Mouse (Mus musculus) liver, adult 2 months (tissue): Measurements from ENCODE around the gene Nmur1.

Experiments used
- CTCF ChIP-seq: fragments of 200-500 bp; IDR thresholded peaks from 2 replicates; pipeline ENCODE4 v1.5.1; 2011; ENCODE audit warnings: low read depth, low read length, control low read depth
- POLR2A ChIP-seq: fragments of 200-500 bp; IDR thresholded peaks from 2 replicates; pipeline ENCODE4 v1.6.1; 2011; ENCODE audit warnings: low read length, control low read depth; ENCODE audit not compliant: insufficient read depth; ENCODE audit errors: extremely low read depth

DNA sequence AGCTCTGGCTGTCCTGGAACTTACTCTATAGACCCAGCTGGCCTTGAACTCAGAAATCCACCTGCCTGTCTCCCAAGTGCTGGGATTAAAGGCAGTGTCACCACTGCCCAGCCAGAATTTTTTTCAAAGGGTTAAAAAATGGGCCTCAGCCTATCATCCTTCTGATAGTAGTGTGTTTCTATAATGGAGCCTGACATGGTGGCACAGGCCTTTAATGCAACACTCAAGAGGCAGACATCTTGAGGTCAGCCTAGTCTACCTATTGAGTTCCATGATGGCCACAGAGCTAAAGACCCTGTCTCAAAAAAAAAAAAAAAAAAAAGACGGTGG, 78.3 kb downstream of the Nmur1 start:
- TF ChIP-seq CTCF (no peak), POLR2A (no peak)
